Mouse (Mus musculus): ENCODE data around the gene Dnajb7. TPM values are rescaled to one million over a fixed set of nuclear protein-coding genes. Genes with fewer than 3 reads are reported as not detected.
"Not testable (repeated sequence)": the region's sequence is repeated elsewhere in the genome, so short reads cannot be mapped to it uniquely, and the experiment has no call there.

Gene Dnajb7
- polyA plus RNA-seq (2016; fragmentation: Nextera tagmentation; extraction: Ambion mirVana) = 2.3 and 2.8 TPM in 2 replicates

DNA sequence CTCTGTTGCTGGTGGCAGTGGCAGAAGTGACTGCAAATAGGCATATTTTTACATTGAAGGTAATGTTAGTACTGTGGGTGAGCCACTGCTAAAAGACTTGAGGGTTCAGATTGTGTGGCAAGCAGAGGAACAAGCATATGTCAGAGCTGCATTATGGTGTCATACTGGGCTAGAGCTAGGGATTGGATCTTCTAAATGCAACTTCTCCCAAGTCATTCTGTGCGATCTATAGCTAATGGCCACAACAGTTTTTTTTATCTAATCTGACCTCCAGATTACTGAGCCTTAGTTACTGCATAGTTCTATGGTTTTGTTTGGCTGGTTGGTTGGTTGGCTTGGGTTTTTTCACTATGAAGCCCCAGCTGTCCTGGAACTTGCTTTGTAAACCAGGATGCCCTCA, at the start of gene Dnajb7:
Gene Dnajb7 (minus strand): TSS at position 101 of the 400 bp plus-strand sequence.
- 96% methylated on average over 1 of the region's 1 CpGs for WGBS
- Histone ChIP-seq H3K27ac (no peak within 1 kb of the TSS), H3K27me3 (ENCODE audit: insufficient read depth, poor library complexity, severe bottlenecking) (no peaks in the 10 kb centered on the region), H3K36me3 (no peaks in the 10 kb centered on the region), H3K4me1 (replicated peaks) (no peaks in the 10 kb centered on the region), H3K4me3 (no peak within 1 kb of the TSS), H3K9me3 (no peaks in the 10 kb centered on the region)
- no peak for DNase-seq (ENCODE audit: low spot score)

- peaks cover 58% of the 10 kb centered on the region for H3K36me3 ChIP-seq
- no peaks in the 10 kb centered on the region for H3K9me3 ChIP-seq
- H3K4me1 ChIP-seq (replicated peaks) = no peaks in the 10 kb centered on the region
- no peak overlapping the region for H3K4me3 ChIP-seq
- H3K27me3 ChIP-seq (ENCODE audit: insufficient read depth, poor library complexity, severe bottlenecking) = no peaks in the 10 kb centered on the region
- 58% methylated on average over 3 of the region's 3 CpGs for WGBS
- H3K27ac ChIP-seq = no peak overlapping the region
- peak; percentile 42 for DNase-seq (ENCODE audit: low spot score)
Measured at GRCm38 (mm10) chr15:81448463-81448862, 40.4 kb upstream of the Dnajb7 start.

GRCm38 (mm10) chr15:81439236-81439635, 31.1 kb upstream of the Dnajb7 start:
- Histone ChIP-seq H3K27ac (no peak overlapping the region), H3K27me3 (ENCODE audit: insufficient read depth, poor library complexity, severe bottlenecking) (no peaks in the 10 kb centered on the region), H3K4me3 (no peak overlapping the region), H3K4me1 (replicated peaks) (no peaks in the 10 kb centered on the region), H3K36me3 (peaks cover 50% of the 10 kb centered on the region), H3K9me3 (no peaks in the 10 kb centered on the region)
- DNase-seq (ENCODE audit: low spot score) = no peak

DNA sequence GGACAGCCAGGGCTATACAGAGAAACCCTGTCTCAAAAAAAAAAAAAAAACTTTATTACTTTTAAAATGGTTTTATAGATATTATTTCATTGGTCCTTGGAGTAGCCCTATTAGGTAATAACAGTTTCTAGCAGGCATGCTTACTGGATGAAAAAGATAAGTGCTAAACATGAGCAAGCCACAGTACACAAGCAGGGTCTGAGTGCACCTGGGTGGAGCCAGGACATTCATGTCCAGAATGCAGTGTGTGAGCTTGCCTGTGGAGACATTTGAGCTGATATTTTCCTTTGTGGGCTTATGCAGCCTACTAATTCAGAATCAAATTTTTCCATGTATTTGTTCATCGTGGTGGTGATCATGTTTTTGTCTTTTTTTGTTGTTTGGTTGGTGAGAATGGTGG, 30.2 kb upstream of the Dnajb7 start:
- Histone ChIP-seq H3K27ac (no peak overlapping the region), H3K27me3 (ENCODE audit: insufficient read depth, poor library complexity, severe bottlenecking) (no peaks in the 10 kb centered on the region), H3K36me3 (peaks cover 48% of the 10 kb centered on the region), H3K4me1 (replicated peaks) (no peaks in the 10 kb centered on the region), H3K9me3 (no peaks in the 10 kb centered on the region), H3K4me3 (no peak overlapping the region)
- DNase-seq (ENCODE audit: low spot score) = no peak
- 90% methylated on average over 1 of the region's 1 CpGs for WGBS

DNA sequence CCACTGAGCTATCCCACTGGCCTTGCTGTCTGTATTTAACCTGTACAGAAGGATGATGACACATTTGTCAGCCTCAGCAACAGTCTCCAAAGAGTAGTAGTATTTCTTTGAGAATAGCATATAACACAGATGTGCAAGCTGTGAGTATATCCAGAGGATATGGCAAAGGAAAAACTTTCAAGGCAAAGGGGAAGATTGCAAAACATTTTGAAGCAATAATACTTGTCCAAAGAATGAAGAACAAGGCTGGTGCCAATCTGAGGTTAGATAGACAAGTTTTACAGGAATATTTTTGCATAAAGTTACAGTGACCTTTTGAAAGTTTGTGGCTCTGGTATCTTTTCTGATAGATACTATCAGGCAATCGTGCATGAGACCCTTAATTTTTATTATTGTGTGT, 23.1 kb upstream of the Dnajb7 start:
- peaks cover 51% of the 10 kb centered on the region for H3K36me3 ChIP-seq
- WGBS = 93% methylated on average over 1 of the region's 1 CpGs

GRCm38 (mm10) chr15:81427947-81428346, 19.8 kb upstream of the Dnajb7 start:
- Histone ChIP-seq H3K27me3 (ENCODE audit: insufficient read depth, poor library complexity, severe bottlenecking) (no peaks in the 10 kb centered on the region), H3K9me3 (no peaks in the 10 kb centered on the region), H3K4me1 (replicated peaks) (no peaks in the 10 kb centered on the region), H3K27ac (no peak overlapping the region), H3K36me3 (peaks cover 46% of the 10 kb centered on the region), H3K4me3 (no peak overlapping the region)
- 95% methylated on average over 2 of the region's 2 CpGs for WGBS
- DNase-seq (ENCODE audit: low spot score) = no peak

More for the DNA sequence above, 23.1 kb upstream of the Dnajb7 start:
- no peak for DNase-seq (ENCODE audit: low spot score)
- no peaks in the 10 kb centered on the region for H3K9me3 ChIP-seq
- H3K27me3 ChIP-seq (ENCODE audit: insufficient read depth, poor library complexity, severe bottlenecking) = no peaks in the 10 kb centered on the region
- H3K4me1 ChIP-seq (replicated peaks) = no peaks in the 10 kb centered on the region
- H3K4me3 ChIP-seq = no peak overlapping the region
- no peak overlapping the region for H3K27ac ChIP-seq

DNA sequence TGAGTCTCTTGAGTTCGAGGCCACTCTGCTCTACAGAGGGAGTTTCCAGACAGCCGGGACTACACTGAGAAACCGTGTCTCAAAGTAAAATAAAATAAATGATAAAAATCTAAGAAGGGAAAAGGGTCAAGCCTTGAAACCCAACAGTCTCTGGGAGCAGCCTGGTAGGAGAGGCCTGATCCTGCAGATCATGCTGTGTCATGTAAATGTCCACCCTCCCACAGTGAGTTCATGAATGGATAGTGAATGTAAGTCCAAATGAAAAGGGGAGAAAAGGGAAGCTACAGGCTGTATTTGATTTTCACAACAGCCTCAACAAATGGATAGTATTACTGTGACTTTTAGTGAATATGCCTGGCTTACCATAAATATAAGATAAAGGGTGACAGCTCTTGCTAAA, 17.2 kb upstream of the Dnajb7 start:
- 82% methylated on average over 3 of the region's 3 CpGs for WGBS
- H3K4me1 ChIP-seq (replicated peaks) = no peaks in the 10 kb centered on the region
- no peak overlapping the region for H3K4me3 ChIP-seq
- no peaks in the 10 kb centered on the region for H3K9me3 ChIP-seq
- H3K36me3 ChIP-seq = peaks cover 24% of the 10 kb centered on the region
- H3K27ac ChIP-seq = no peak overlapping the region
- H3K27me3 ChIP-seq (ENCODE audit: insufficient read depth, poor library complexity, severe bottlenecking) = no peaks in the 10 kb centered on the region
- DNase-seq (ENCODE audit: low spot score) = no peak

GRCm38 (mm10) chr15:81422156-81422681, 14.1 kb upstream of the Dnajb7 start:
- Histone ChIP-seq H3K27me3 (ENCODE audit: insufficient read depth, poor library complexity, severe bottlenecking) (no peaks in the 10 kb centered on the region), H3K36me3 (peaks cover 10% of the 10 kb centered on the region), H3K4me1 (replicated peaks) (no peaks in the 10 kb centered on the region), H3K9me3 (no peaks in the 10 kb centered on the region), H3K4me3 (no peak overlapping the region), H3K27ac (no peak overlapping the region)
- DNase-seq (ENCODE audit: low spot score) = no peak
- WGBS = 90% methylated on average over 7 of the region's 7 CpGs

DNA sequence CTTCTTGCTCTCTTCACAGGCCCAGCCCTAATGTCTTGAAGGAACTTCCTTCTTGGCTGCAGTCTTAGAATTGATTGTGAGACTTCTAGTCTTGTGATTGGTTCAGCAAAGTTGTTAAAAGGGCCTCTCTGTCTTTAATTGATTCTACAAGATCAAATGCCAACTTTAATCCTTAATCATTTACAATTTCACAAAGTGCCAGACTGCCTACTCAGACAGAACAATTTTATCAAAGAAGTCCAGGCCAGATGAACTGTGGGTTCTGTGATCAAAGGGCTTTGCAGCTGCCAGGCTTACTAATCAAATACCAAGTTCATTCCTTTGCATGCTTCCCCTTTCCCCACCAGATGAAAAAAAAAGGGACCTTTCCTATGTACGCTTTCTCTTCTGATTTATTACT, 13.4 kb upstream of the Dnajb7 start:
- H3K27me3 ChIP-seq (ENCODE audit: insufficient read depth, poor library complexity, severe bottlenecking) = no peaks in the 10 kb centered on the region
- 89% methylated on average over 1 of the region's 1 CpGs for WGBS
- H3K9me3 ChIP-seq = no peaks in the 10 kb centered on the region
- DNase-seq (ENCODE audit: low spot score) = no peak
- no peak overlapping the region for H3K27ac ChIP-seq
- no peak overlapping the region for H3K4me3 ChIP-seq
- peaks cover 8% of the 10 kb centered on the region for H3K36me3 ChIP-seq
- peaks cover 7% of the 10 kb centered on the region for H3K4me1 ChIP-seq (replicated peaks)

DNA sequence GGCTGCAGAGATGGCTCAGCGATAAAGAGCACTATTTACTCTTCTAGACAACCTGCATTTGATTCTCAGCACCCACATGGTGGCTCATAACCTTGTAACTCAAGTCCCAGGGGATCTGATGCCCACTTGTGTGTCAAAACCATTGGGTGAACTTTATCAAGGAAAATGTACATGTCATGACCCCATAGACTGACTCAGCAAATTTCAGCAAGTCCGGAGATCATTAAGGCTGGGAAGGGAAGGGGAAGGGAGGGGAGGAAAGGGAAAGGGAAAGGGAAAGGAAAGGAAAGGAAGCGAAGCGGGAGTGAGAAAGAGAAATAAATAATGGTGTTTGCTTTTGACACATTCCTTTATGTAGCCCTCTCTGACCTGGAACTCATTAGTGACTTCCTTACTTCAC, 10.0 kb upstream of the Dnajb7 start:
- Histone ChIP-seq H3K9me3 (no peaks in the 10 kb centered on the region), H3K4me1 (replicated peaks) (peaks cover 7% of the 10 kb centered on the region), H3K36me3 (peaks cover 10% of the 10 kb centered on the region; the same call in 1 of the 2 replicates), H3K4me3 (no peak overlapping the region), H3K27me3 (ENCODE audit: insufficient read depth, poor library complexity, severe bottlenecking) (no peaks in the 10 kb centered on the region), H3K27ac (no peak overlapping the region)
- no peak for DNase-seq (ENCODE audit: low spot score)
- WGBS = 84% methylated on average over 4 of the region's 4 CpGs

GRCm38 (mm10) chr15:81416763-81417310, 8.7 kb upstream of the Dnajb7 start:
- not testable (repeated sequence) for H3K4me1 ChIP-seq (replicated peaks); H3K27me3 ChIP-seq (ENCODE audit: insufficient read depth, poor library complexity, severe bottlenecking); H3K9me3 ChIP-seq; H3K36me3 ChIP-seq
- DNase-seq (ENCODE audit: low spot score) = peak; percentile 73
- H3K4me3 ChIP-seq = peak overlapping the region; percentile 31
- WGBS = 13% methylated on average over 22 of the region's 22 CpGs
- H3K27ac ChIP-seq = peak overlapping the region; percentile 40

- no peak for DNase-seq (ENCODE audit: low spot score)
- Histone ChIP-seq H3K4me1 (replicated peaks) (peaks cover 12% of the 10 kb centered on the region), H3K27ac (no peak overlapping the region), H3K9me3 (no peaks in the 10 kb centered on the region), H3K27me3 (ENCODE audit: insufficient read depth, poor library complexity, severe bottlenecking) (no peaks in the 10 kb centered on the region), H3K36me3 (no peaks in the 10 kb centered on the region; the same call in 1 of the 2 replicates), H3K4me3 (no peak overlapping the region)
- WGBS = 91% methylated on average over 3 of the region's 3 CpGs
Measured at GRCm38 (mm10) chr15:81405008-81405407, 3.1 kb downstream of the Dnajb7 start.

GRCm38 (mm10) chr15:81399638-81400315, 8.3 kb downstream of the Dnajb7 start, which contains the start of the genes St13 and Xpnpep3:
Gene St13, minus strand, starts transcription at chr15:81400077.
Gene Xpnpep3, plus strand, starts transcription at chr15:81400138.
- H3K27me3 ChIP-seq (ENCODE audit: insufficient read depth, poor library complexity, severe bottlenecking) = no peaks in the 10 kb centered on the region
- H3K9me3 ChIP-seq = no peaks in the 10 kb centered on the region
- peak; percentile 95 for DNase-seq (ENCODE audit: low spot score)
- WGBS = under 1% methylated on average over 50 of the region's 50 CpGs
- peak within 1 kb of the TSS; percentile 93 for H3K4me3 ChIP-seq
- H3K27ac ChIP-seq = peak within 1 kb of the TSS; percentile 99
- H3K4me1 ChIP-seq (replicated peaks) = peaks cover 28% of the 10 kb centered on the region
- peaks cover 17% of the 10 kb centered on the region for H3K36me3 ChIP-seq

Measured in hindbrain, embryonic 10.5 days (tissue).